Mouse (Mus musculus): Measurements from ENCODE around the gene Adh7. TPM values are rescaled to one million over a fixed set of nuclear protein-coding genes. Genes with fewer than 3 reads are reported as not detected.

The Adh7 gene
- total and polyA plus RNA-seq, 3 experiments, result not detected

- Histone ChIP-seq H3K27ac (ENCODE audit: control insufficient read depth, low read depth, low read length) (no peak overlapping the region), H3K9ac (ENCODE audit: control insufficient read depth, low read depth, low read length, poor library complexity, severe bottlenecking) (no peak overlapping the region), H3K4me3 (ENCODE audit: control insufficient read depth in 1 of 2, insufficient read depth in 1 of 2, low read depth in 2 of 2, low read length in 2 of 2) (no peak overlapping the region), H3K27me3 (ENCODE audit: control insufficient read depth in 1 of 2, insufficient read depth in 2 of 2, low read length in 2 of 2) (peaks cover 4 to 11% of the 10 kb centered on the region in 2 experiments), H3K9me3 (replicated peaks; ENCODE audit: insufficient read depth, low read length) (no peaks in the 10 kb centered on the region), H3K36me3 (ENCODE audit: control insufficient read depth in 1 of 2, insufficient read depth in 2 of 2, low read length in 2 of 2) (no peaks in the 10 kb centered on the region), H3K79me2 (ENCODE audit: control insufficient read depth, insufficient read depth, low read length, poor library complexity) (no peaks in the 10 kb centered on the region), H3K4me1 (ENCODE audit: control insufficient read depth in 1 of 2, insufficient read depth in 2 of 2, low read length in 2 of 2) (no peaks in the 10 kb centered on the region)
- no peak for DNase-seq (ENCODE audit: low read depth, low spot score)
- TF ChIP-seq RCOR1 (IDR thresholded peaks at IDR 0.05; ENCODE audit: low read depth, low read length) (no peak), POLR2AphosphoS2 (IDR thresholded peaks at IDR 0.05; ENCODE audit: low read length) (no peak), MXI1 (IDR thresholded peaks at IDR 0.05; ENCODE audit: low read depth, low read length) (no peak), GABPA (IDR thresholded peaks at IDR 0.05; ENCODE audit: low read depth, low read length) (no peak), NELFE (IDR thresholded peaks at IDR 0.05; ENCODE audit: low read depth, low read length) (no peak), HCFC1 (IDR thresholded peaks at IDR 0.05; ENCODE audit: low read depth, low read length) (no peak), MAFK (IDR thresholded peaks at IDR 0.05; ENCODE audit: borderline replicate concordance, low read depth, low read length) (no peak), TCF12 (IDR thresholded peaks at IDR 0.05; ENCODE audit: low read depth, low read length) (no peak), ELF1 (IDR thresholded peaks at IDR 0.05; ENCODE audit: low read depth, low read length) (no peak), BHLHE40 (IDR thresholded peaks at IDR 0.05; ENCODE audit: borderline replicate concordance, low read depth, low read length) (no peak), TAL1 (IDR thresholded peaks at IDR 0.05; ENCODE audit: low read length) (no peak), GATA1 (IDR thresholded peaks at IDR 0.05; ENCODE audit: low read depth, low read length) (no peak)
Measured at GRCm38 (mm10) chr3:138282556-138282955, 65.0 kb downstream of the Adh7 start.

Other genes starting within 250 kb of the Adh7 start
- gene Dapp1, start 236.2 kb upstream of the Adh7 start, total RNA-seq (2012; rRNA removed), result 45.7 and 59.0 TPM in 2 replicates
- gene Dapp1, start 236.2 kb upstream of the Adh7 start, polyA plus RNA-seq (2012; ENCODE audit: insufficient read depth in 1 of 2, insufficient read length in 2 of 2, low read depth in 1 of 2, low replicate concordance in 2 of 2, missing spikeins in 1 of 2), result 10 to 100 TPM; 67.3 to 91.5 TPM
- gene 1110002E22Rik, start 152.7 kb upstream of the Adh7 start, total RNA-seq (2012; rRNA removed), result under 0.01 and 0.03 TPM in 2 replicates
- under 1 TPM in 1 of 2 experiments, not detected in 1; 0.03 TPM for gene 1110002E22Rik, start 152.7 kb upstream of the Adh7 start, polyA plus RNA-seq (2012; ENCODE audit: insufficient read depth in 1 of 2, insufficient read length in 2 of 2, low read depth in 1 of 2, low replicate concordance in 2 of 2, missing spikeins in 1 of 2)
- gene Gm5105, start 150.4 kb upstream of the Adh7 start, total RNA-seq (2012; rRNA removed), result not detected in 2 replicates
- gene Gm5105, start 150.4 kb upstream of the Adh7 start, polyA plus RNA-seq (2012; ENCODE audit: insufficient read depth in 1 of 2, insufficient read length in 2 of 2, low read depth in 1 of 2, low replicate concordance in 2 of 2, missing spikeins in 1 of 2), result not detected
- gene Trmt10a, start 74.3 kb upstream of the Adh7 start, total RNA-seq (2012; rRNA removed), result 9.7 and 12.1 TPM in 2 replicates
- 10 to 100 TPM in 1 of 2 experiments, not detected in 1; 18.1 TPM for gene Trmt10a, start 74.3 kb upstream of the Adh7 start, polyA plus RNA-seq (2012; ENCODE audit: insufficient read depth in 1 of 2, insufficient read length in 2 of 2, low read depth in 1 of 2, low replicate concordance in 2 of 2, missing spikeins in 1 of 2)
- 2.5 and 2.7 TPM in 2 replicates for gene Mttp, start 72.8 kb upstream of the Adh7 start, total RNA-seq (2012; rRNA removed)
- 1 to 10 TPM in 1 of 2 experiments, not detected in 1; 4.4 TPM for gene Mttp, start 72.8 kb upstream of the Adh7 start, polyA plus RNA-seq (2012; ENCODE audit: insufficient read depth in 1 of 2, insufficient read length in 2 of 2, low read depth in 1 of 2, low replicate concordance in 2 of 2, missing spikeins in 1 of 2)
- not detected in 2 replicates for gene 4930579F01Rik, start 23.9 kb upstream of the Adh7 start, total RNA-seq (2012; rRNA removed)
- not detected for gene 4930579F01Rik, start 23.9 kb upstream of the Adh7 start, polyA plus RNA-seq (2012; ENCODE audit: insufficient read depth in 1 of 2, insufficient read length in 2 of 2, low read depth in 1 of 2, low replicate concordance in 2 of 2, missing spikeins in 1 of 2)
- gene Adh1, start 43.2 kb downstream of the Adh7 start, total RNA-seq (2012; rRNA removed), result 0.15 and 0.23 TPM in 2 replicates
- gene Adh1, start 43.2 kb downstream of the Adh7 start, polyA plus RNA-seq (2012; ENCODE audit: insufficient read depth in 1 of 2, insufficient read length in 2 of 2, low read depth in 1 of 2, low replicate concordance in 2 of 2, missing spikeins in 1 of 2), result not detected
- gene Adh6a, start 95.5 kb downstream of the Adh7 start, total RNA-seq (2012; rRNA removed), result 0.10 TPM in 1 of 2 replicates, not detected in the other
- 1 to 10 TPM in 1 of 2 experiments, not detected in 1; 1.5 TPM for gene Adh6a, start 95.5 kb downstream of the Adh7 start, polyA plus RNA-seq (2012; ENCODE audit: insufficient read depth in 1 of 2, insufficient read length in 2 of 2, low read depth in 1 of 2, low replicate concordance in 2 of 2, missing spikeins in 1 of 2)
- not detected in 2 replicates for gene Adh6b, start 124.0 kb downstream of the Adh7 start, total RNA-seq (2012; rRNA removed)
- gene Adh6b, start 124.0 kb downstream of the Adh7 start, polyA plus RNA-seq (2012; ENCODE audit: insufficient read depth in 1 of 2, insufficient read length in 2 of 2, low read depth in 1 of 2, low replicate concordance in 2 of 2, missing spikeins in 1 of 2), result not detected
- not detected in 2 replicates for gene Adh4, start 197.7 kb downstream of the Adh7 start, total RNA-seq (2012; rRNA removed)
- not detected for gene Adh4, start 197.7 kb downstream of the Adh7 start, polyA plus RNA-seq (2012; ENCODE audit: insufficient read depth in 1 of 2, insufficient read length in 2 of 2, low read depth in 1 of 2, low replicate concordance in 2 of 2, missing spikeins in 1 of 2)
- gene Adh5, start 225.3 kb downstream of the Adh7 start, total RNA-seq (2012; rRNA removed), result 127 and 128 TPM in 2 replicates
- gene Adh5, start 225.3 kb downstream of the Adh7 start, polyA plus RNA-seq (2012; ENCODE audit: insufficient read depth in 1 of 2, insufficient read length in 2 of 2, low read depth in 1 of 2, low replicate concordance in 2 of 2, missing spikeins in 1 of 2), result 100 to 1,000 TPM; 187 to 351 TPM